Mouse (Mus musculus) erythroblast, adult 5-6 weeks (primary cell): ENCODE measurements at regions not wholly inside any gene's neighbourhood (a gene's known extent, or its start where the extent isn't known, plus 50 kb on each side); places are given as distances from the start of the nearest gene placed in this dataset.

Experiments used
- ATAC-seq: replicated peaks from 2 replicates; pipeline ENCODE4 v1.8.0; 2016; ENCODE audit warnings: moderate number of reproducible peaks, mild to moderate bottlenecking, moderate TSS enrichment, inconsistent platforms; ENCODE audit not compliant: poor library complexity, low FRiP score, severe bottlenecking

DNA sequence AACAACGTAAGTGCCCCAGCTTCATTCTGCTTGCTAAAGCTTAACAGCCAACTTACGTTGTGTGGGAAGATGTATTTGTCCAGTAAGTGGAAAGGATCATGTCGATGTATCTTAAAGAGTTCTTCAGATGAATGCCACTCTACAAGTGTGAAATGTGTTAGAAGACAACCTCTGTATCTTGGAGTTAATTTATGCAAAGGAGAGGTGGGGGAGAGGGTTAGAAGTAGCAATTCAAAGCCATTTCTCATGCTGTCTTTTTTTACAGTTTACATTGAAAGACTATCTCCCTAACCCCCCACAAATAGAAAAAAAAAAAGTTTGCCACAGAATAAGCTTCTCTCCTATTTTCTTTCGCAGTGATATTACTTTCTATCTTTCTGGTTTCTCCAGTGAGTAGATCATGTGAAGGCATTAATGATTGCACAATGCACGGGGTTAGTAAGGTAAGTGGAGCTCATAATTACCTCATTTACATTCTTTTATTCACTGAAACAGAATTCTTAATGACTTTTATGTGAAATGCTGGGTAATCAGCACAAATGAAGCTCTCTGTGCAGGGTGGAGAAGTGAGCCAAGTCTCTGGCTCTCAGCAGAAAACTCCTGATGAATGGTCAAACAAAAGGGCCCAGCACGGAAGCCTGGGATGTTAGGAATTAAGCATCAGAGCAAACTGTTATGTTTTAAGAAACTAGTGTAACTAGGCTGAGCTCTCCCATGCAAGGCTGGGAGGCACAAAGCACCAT is 855.8 kb upstream of the Kirrel3 start:
- no peak for ATAC-seq

DNA sequence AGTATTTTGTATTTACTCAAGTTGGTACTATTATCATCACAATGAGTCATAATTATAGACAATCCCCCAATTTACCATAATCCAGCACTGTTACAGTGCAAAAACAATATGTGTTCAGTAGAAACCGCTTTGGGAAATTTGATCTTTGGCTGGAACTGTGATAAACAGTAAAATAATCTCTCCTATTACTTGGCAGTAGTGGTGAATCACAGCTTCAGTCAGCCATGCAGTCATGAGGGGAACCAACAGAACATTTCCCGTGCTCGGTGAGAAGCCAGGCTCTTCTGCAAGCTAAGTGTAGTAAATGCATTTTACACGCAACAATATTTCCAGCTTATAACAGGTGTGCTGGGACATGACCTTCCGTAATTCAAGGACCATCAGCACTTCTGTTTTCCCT is 822.7 kb upstream of the Kirrel3 start:
- no peak for ATAC-seq

DNA sequence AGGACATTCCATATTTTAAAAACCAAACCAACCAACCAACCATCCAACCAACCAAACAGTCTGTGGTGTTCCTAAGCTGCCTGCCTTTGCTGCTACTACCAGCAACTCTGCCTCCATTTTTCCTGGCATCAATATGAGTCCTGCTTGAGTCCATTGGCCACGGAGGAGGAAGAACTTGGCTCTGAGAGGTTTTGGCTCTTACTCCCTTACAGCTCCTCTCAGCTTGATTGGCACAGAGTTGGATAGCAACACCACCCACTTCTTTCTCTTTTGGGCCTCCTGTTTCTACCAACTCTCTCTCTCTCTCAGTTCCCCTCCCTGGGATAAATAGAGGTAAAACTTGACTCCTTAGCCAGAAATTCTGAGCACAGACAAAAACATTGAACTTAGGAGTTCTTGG is 804.6 kb upstream of the Kirrel3 start:
- ATAC-seq, result no peak

DNA sequence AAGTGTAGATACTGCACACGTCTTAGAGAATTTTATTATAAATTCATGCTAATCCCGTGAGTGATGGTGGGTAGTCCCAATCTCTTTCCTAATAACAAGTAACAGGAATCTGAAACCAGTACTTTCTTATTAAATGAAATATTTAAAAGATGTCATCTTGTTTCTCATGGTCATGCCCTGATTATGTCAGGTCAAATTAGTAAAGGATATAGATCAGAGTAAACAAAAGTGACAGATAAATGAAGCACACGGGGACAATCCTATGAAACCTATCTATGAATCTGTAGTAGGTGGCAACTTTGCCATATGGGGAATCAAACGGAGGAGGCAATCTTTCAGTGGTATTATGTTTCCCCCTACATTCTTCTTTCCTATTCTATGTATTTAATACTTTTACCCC is 794.0 kb upstream of the Kirrel3 start:
- no peak for ATAC-seq

DNA sequence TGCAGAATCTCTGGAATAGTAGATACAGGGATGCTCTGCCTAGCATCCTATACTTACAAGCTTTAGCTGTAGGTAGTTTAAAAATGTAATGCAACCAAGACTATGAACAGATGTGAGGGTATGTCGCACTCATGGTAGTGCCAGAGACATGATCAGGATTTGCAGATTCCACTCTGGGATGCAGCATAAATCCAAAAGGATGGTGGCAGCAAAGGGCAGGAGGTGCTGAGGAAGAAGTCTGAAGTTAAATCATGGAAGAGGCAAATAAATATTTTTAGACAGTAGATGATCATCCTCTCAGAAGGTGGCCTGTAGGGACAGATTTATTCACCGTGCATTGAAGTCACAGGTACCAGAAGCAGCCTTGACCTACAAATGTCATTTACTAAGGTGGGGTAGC is 768.1 kb upstream of the Kirrel3 start:
- no peak for ATAC-seq

DNA sequence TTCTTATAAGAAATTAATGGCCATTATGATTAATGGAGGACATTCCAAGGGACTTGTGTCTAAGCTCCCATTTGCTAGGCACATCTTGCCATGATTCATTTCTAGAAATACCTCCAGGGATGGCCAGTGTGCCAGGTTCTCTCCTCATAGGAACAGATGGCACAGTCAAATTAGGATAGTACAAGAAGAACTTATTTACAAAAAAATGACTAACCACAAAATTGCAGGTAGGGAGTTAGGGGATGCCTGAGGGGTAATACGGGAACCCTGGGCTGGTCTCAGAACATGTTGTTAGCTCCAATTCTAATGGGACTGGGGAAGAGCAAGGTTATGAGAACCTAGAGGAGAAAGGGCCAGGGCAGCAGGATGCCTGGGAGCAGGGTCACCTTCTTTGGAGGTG is 760.9 kb upstream of the Kirrel3 start:
- ATAC-seq, result no peak

DNA sequence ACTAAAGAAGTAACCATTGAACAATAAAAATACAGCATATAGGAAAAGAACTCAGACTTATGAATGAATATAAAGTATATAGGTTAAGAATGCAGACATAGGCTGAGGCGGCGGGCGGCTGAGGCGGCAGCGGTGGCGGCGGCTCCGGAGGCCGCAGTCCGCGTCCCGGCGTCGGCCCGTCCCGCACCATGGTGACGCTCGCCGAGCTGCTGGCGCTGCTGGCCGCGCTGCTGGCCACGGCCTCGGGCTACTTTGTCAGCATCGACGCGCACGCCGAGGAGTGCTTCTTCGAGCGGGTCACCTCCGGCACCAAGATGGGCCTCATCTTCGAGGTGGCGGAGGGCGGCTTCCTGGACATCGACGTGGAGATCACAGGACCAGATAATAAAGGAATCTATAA is 757.6 kb upstream of the Kirrel3 start:
- peak; percentile 73 for ATAC-seq

DNA sequence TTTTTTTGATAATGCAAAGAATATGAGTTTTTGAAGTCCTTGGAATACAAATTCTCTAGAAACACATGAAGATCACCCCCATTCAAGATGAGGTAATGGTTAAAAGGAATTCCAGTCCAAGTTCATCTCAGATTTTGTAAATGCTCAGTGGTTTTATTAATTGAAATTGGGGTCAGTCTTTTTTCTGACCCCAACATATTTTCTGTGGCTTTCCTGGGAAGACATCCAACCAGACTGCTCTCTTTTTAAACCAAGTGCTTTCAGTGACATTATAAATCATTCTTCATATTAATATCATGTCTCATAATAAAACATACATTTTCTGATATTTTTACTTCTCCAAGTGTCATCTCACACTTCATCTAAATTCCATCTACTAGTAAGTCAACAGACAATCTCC is 725.0 kb upstream of the Kirrel3 start:
- no peak for ATAC-seq

DNA sequence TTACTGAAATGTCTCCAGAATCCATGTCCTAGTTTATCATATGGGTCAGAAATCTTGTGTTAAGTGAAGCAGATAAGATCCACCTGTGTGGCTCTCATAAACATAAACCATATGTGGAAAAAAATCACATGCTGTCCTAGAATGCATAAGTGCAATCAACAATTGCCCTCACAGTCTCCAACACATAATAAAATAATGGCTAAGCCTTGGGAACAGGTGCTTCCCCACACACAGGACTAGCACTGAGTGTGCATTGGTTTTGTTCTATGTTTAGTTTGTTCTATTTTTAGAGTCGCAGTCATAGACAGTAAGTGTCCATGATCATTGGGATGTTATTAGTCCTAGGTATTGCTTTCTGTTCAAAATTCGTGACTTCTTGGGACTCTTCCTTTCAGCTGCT is 719.5 kb upstream of the Kirrel3 start:
- no peak for ATAC-seq

DNA sequence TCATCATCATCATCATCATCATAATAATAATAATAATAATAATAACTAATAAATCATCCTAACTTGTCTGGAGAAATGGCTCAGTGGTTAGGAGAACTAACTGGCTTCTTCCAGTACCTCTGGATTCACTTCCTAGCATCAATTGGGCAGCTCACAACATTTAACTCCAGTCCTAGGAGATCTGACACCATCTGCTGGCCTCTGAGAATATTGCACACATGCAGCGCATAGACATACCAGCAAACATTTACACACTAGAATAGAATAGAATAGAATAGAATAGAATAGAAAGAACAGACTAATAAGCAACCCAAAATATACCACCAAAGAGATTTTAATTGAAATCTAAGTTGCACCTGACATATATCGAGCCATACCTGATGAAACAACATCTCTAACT is 715.9 kb upstream of the Kirrel3 start:
- ATAC-seq, result no peak

DNA sequence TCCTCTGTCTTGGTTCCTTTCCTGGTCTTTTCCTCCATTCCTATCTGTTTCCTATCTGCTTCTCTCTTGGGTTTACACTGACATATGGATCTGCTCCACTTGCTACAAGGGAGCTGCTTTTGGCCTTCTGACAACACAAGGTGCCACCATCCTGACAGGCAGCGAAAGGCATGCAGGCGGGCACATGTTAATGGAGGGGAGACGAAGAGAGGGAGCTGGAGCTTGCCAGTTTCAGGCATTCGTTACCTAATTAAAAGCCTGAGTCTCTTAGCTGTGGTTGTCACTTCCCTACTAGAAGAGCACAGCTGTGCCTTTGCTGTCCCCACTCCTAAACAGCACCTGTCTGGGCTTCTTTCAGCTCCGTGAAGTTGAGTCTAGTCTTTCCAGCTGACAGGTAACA is 711.5 kb upstream of the Kirrel3 start:
- ATAC-seq, result no peak

DNA sequence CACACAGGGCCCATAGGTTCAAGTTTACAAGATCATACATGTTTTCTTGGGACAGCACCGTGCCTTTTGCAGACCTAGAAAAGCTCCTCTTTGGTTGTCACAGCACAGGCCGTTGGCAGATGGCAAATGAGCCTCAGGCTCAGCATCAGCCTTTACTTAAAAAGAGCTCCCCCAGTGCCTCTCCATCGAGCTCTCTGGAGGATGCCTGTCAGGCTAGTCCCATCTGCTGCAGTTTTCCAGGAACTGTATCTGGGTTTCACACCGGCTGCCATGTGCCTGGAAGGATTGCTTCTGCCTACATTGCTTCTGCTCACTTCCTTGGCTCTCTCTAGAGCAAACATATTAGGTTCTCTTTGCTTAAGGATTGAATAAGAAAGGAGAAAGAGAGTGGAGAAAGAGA is 695.1 kb upstream of the Kirrel3 start:
- no peak for ATAC-seq

DNA sequence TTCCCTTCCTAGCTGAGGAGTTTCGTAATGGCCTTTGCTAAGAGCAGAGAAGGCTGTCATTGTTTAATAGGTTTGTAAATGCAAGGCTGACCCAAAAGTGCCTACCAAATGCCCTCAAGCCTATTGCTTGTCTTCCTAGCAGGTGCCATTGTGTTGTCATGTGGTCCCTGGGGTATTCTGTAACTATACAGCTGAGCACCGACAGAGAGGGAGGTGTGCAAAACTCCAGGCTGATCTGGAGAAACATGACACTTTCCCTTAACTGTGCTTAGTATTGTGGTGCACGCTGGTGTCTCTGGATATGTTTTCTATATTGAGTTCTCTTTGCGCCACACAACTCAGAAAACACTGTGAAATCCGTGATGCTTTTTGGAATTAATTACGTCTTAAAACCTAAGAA is 685.4 kb upstream of the Kirrel3 start:
- ATAC-seq, result no peak

DNA sequence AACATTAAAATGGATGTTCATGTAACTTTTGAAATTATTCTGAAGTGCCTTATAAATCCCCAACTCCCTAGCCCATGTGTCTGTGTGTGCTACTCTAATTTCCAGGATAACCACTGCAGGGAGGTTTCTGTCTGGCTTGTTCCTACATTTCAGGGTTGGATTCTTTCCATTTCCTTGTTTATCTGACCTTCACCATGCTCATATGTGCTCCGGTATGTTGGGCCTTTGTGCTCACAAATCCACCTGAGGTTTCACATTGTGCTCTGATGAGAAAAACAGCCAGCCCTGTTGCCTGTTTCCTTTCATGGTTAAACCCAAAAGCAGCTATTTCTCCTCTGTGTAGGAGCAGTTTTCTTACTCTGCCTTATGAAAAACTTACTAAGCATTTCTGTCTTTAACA is 684.9 kb upstream of the Kirrel3 start:
- ATAC-seq, result no peak

DNA sequence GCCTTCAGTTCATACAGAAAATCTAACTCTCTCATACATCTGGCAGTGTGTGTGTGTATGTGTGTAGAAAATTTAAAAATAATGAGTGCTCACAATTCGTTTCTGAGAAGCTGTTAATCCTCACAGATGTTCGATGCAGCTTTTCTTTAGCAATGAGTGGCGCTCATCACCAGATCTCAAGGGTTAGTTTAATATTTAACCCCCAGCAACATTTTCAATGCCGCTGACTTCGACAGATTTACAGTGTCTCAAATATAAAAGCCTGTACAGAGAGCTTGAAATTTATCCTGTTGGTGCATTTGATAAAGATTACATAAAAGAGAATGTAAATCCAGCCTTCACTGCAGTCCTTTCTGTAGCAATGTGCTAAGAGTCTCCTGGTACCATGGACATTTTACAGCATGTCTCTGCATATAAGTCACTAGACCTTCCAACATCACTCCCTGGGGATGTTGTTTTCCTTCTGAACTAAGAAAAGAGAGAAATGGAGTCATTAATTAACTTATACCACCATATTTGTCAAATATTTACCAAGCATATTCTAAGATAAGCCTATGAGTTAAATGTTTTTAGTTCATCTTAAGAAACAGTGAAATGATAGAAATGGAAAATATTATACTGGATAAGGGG is 670.8 kb upstream of the Kirrel3 start:
- no peak for ATAC-seq

DNA sequence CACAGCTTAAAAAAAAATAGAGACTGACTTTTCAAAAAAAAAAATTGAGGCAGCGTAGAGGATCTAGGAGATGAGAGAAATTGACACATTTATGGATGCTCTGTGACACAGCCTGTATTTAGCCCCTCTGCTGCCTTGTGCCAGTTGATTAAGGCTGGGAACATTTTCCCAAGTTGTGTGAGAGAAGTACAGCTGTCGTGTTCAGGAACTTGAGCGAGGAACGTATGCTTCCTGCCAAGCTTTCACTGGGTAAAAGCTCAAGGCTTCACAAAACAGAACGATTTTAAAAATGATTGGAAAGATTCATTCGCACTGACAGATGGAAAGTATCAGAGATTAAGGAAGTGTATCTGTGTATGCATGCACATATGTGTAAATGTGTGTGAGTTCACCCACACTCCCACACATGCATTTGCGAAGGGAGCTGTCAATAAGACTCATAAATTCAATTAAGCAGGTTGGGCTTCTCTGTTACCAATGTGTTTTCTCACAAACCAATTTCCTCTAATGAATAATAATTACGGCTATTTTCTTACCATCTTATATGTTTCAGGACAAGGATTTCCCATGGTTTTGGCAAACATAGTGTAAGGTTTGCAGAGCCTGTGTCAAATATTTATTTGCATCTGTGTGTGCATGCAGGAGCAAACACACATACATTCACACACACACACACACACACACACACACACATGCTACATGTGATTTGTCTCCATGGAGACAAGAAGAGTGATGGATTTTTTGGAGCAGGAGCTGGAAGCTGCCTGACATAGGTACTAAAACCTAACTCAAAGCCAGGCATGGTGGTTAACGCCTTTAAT is 662.9 kb upstream of the Kirrel3 start:
- no peak for ATAC-seq

DNA sequence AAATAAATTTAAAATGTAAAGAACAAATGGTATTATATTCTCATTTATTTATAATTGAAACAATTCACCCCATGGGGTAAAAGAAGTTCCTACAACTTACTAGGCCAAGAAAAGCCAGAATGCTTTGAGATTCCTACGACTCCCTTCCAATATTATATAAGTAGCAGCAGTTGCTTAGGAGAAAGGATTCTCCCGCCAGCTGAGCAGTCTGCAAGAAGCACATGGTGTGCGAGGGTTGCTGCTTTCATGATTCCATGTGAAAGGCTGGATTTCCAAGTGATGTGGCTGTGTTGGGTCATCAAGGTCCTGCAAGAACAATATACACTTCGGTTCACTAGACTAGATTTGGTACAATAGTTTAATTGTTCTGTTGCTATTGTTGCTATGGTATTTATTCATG is 659.6 kb upstream of the Kirrel3 start:
- ATAC-seq, result no peak

DNA sequence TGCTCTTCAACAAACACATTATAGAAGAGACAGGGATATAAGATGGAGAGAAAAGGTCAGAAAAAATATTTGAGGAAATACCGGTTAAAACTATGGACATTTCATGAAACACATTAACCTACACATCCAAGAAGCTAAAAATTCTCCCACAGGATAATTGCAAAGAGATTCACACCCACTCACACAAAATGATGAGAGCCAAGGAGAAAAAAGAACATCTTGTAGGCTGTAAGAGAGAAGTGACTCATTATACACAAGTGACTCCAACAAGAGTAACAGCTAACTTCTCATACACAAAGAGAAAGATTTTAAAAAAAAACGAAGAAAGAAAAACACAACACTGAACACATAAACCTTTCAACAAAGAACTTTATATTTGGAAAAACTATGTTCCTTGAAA is 658.3 kb upstream of the Kirrel3 start:
- ATAC-seq, result no peak

DNA sequence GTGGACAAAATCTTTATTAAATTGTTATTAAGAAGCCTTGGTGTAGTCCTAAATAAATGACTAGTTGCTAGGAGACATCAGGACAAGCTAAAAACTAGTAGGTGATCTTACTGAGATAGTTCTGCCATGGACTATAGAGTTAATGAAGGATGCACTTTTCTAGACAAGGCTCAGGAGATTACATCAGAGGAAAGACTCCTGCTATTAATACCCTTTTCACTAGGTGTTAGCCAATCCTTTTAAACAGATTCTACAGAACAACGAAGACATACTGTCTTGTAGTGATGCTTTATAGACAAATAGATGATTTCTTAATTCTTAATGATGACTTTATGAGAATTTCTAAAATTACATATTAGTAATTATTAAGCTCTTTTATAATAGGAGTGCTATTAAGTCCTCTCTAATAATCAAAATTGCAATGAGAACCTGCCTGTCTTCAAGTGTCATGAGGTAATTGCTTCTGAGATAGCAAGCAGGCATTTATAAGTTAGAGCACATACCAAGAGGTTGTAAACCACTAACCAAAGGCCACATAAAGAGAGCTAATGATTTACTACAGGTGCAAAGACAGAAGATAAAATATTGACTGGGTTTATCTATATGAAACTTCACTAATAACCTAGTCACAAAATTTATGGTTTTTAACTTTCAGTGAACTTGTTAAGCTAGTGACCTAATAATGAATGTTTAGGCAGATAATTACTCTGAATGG is 647.9 kb upstream of the Kirrel3 start:
- no peak for ATAC-seq

DNA sequence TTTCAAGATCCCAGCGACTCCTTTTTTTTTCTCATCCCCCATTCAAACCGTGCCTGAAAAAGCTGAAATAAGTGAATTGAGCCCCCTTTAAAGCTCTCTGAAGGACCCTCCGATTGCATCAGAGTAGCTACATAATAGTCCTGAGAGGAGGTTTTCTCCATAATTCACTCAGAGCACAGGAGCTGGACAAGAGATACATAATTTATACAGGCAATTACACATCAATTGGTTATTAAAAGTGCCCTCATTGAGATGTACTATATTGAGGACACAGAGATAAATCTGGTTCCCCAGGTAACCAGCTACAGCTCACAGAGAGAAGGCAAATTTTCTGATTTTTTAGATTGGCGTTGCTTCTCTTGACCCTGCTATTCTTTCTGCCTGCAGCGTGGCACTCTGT is 636.1 kb upstream of the Kirrel3 start:
- no peak for ATAC-seq

DNA sequence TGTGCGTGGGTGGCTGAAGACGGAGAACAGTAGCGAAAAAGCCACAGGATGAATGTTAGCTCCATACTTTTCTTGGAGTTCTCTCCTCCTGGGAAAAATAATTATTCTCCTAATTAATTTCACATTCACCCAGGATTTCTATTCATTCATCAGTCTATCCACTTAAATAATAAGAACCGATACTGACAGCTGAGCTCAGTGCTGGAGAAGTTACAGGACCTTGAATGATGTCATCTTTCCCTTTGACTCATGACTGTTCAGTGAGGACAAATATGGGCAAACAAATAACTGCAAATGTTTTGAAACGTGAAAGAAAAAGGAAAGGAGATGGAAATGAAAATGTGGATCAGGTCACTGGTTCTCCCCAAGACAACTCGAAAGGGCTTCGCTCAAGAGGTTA is 635.7 kb upstream of the Kirrel3 start:
- no peak for ATAC-seq
